In the genomic region with DNA sequence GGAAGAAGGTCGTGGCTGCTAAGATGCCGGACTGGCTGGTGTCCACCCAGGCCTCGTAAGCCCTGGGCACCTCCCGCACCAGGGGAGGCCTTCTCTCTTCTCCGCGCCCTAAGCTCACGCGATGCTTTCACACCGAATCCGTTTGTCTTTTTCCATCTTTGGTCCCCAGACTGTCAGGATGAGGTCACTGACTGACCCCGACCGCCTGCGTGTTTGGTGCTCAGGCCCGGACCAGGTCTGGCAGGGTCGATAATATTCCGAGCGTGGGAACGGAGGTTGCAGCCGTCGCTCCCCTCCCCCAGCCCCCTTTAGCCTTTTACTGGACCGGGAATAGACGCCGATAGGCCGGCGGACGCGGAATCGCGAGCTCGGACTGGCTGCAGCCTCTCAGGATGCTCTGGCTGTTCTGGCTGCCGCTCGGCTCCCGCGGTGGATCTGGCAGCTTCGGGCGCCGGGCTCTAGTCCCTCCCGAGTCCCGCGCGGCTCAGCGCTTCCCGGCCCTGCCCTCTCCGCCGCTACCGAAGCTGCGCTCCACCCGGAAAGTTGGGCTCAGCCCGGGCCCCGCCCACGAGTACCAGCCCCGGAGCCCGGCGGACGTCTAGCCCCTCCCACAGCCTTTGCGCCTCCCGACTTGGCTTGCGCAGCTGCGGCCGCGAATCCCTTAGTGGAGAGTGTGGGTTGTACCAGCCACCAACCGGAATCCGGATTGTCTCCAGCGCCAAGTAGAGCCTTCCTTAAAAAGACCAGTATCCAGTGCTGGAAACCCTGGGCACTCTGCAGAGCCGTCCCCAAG, we compare ENCODE assay signal across 1 mouse cellular context.
TF ChIP-seq lines count a peak whose summit lies in the region.

No protein-coding gene starts in this region.

TF ChIP-seq in myocyte, 11 proteins besides CTCF, POLR2A, EP300 and RAD21:
- TF ChIP-seq E2F4 (IDR thresholded peaks at IDR 0.05; ENCODE audit: insufficient read depth) (peak; percentile 51), SRF (IDR thresholded peaks at IDR 0.05; ENCODE audit: control insufficient read depth, insufficient read length, low read depth) (no peak), USF1 (IDR thresholded peaks at IDR 0.05; ENCODE audit: low read depth) (no peak), MYOD1 (IDR thresholded peaks at IDR 0.05; ENCODE audit: control insufficient read depth in 1 of 3, insufficient read length in 2 of 3, low read depth in 2 of 3) (peak in 1 of 3 experiments; percentile 62), MYOG (IDR thresholded peaks at IDR 0.05; ENCODE audit: control insufficient read depth in 1 of 3, insufficient read depth in 1 of 3, insufficient read length in 2 of 3, low read depth in 2 of 3) (peak in 2 of 3 experiments; percentile 25 to 69), TCF3 (IDR thresholded peaks at IDR 0.05; ENCODE audit: insufficient read length, low read depth) (no peak), POLR2AphosphoS2 (IDR thresholded peaks at IDR 0.05; ENCODE audit: insufficient read length, low read depth) (peak; percentile 74)
